Mouse (Mus musculus) lung, postnatal 0 days (tissue): ENCODE data around the gene Noxred1.

Experiments
- CTCF ChIP-seq: IDR thresholded peaks from 2 replicates; pipeline ENCODE4 v1.5.1; 2016; ENCODE audit warnings: antibody characterized with exemption, mild to moderate bottlenecking
- EP300 ChIP-seq: IDR thresholded peaks from 2 replicates; pipeline ENCODE4 v1.6.1; 2016; ENCODE audit warnings: antibody characterized with exemption, mild to moderate bottlenecking, control low read depth

DNA sequence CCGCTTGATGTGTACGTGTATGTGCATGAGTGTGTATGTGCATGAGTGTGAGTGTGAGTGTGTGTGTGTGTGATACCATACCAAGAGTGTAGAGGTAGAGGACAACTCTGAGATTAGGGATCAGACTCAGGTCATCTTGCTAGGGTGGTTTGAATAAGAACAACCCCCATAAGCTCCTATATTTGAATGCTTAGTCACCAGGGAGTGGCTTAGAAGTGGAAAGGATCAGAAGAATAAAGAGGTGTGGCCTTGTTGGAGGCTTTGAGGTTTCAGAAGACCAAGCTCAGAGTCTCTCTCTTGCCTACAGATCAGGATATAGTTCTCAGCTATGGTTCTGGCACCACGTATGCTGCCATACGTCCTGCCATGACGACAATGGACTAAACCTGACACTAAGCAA, 18.1 kb upstream of the Noxred1 start:
- TF ChIP-seq CTCF (no peak), EP300 (no peak)
